Mouse (Mus musculus): Measurements from ENCODE around the gene Abcg3.

GRCm38 (mm10) chr5:104946951-104947350 lies 35.6 kb downstream of the Abcg3 start:
- TF ChIP-seq POLR2A (IDR thresholded peaks at IDR 0.05; ENCODE audit: extremely low read depth, insufficient read depth, low read length) (no peak), CTCF (IDR thresholded peaks at IDR 0.05; ENCODE audit: extremely low read depth, insufficient read depth, low read length) (no peak)

All from cortical plate, adult 2 months (tissue).